Mouse (Mus musculus): Measurements from ENCODE around the gene Klhl3.

Klhl3 gene

GRCm38 (mm10) chr13:58066496-58067389 lies 46.6 kb downstream of the Klhl3 start:
- DNase-seq (ENCODE audit: low spot score): no peak

- no peak for DNase-seq (ENCODE audit: low spot score)
Measured at GRCm38 (mm10) chr13:58066081-58066495, 47.3 kb downstream of the Klhl3 start.

GRCm38 (mm10) chr13:58065316-58065715 lies 48.1 kb downstream of the Klhl3 start:
- DNase-seq (ENCODE audit: low spot score): no peak

DNA sequence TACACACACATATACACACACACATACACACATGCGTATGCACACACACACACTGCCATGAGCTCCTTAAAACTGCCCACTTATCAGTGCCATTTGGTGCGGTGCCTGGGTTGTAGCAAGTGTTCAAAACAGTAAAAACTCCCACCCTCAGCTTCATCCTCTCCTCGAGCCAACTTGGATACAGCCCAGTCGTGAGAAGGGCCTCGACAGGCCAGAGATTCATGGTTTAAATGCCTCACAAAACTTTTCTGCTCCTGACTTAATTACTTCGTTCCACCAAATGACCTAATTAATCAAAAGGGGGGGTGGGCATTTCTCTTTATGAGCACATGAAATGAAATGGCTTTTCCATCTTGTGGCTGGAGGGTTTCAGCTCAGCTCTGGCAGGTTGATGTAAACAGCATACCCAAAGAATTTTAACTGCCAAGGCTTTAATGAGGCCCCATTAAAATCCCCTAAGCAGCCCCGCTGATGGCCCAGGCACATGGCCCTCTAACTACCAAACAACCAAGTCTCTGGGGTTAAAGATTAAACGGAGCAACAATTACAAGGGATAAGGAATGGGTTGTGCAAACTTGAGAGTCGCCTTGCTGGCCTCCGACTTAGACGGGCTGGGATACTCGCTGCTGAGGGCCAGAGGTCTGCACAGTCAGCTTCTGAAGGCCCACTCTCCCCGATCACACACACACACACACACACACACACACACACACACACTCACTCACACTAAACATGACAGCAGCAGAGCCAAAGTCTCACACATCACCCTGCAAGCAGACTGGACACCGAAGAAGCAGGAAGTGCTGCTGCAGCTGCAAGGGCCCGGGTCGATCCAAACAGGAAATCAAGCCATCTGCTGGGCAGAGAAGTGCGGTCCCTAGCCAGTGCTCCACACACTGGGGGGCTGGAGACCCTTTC lies 55.2 kb downstream of the Klhl3 start:
- DNase-seq (ENCODE audit: low spot score): no peak

DNA sequence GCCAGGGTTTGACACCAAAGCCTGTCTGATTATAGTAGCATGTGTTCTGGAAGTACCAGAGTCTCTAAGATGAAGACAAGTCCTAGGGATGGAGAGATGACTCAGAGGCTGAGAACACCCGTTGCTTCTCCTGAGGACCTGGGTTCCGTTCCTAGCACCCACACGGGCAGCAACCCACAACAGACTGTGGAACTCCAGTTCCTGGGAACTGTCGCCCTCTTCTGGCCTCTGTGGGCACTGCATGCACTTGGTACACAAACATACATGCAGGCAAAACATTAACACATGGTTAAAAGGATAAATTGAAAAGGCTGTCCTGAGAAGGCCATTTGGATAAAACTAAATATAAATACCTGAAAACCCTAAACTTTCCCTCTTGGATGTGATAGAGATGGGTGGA lies 56.8 kb downstream of the Klhl3 start:
- no peak for DNase-seq (ENCODE audit: low spot score)

- no peak for DNase-seq (ENCODE audit: low spot score)
Measured at GRCm38 (mm10) chr13:58053628-58054027, 59.8 kb downstream of the Klhl3 start.

DNA sequence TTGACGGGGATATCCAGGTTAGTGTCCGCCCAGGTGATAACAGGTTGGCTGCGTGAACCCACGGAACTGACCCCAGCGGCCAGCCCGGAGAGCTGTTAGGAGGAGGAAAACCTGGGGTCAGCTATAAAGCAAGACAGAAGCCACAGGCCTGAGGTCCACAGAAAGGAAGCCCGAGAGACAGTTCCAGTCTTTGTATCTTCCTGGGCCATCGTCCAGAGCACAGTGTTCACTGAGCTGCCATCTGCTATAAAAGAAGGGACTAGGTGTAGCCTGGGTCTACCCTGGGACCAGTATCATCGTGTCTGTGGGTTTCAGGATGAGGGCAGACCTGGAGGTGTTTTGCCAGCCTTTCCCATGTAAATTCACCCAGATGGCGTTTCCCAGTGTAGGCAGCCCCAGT lies 61.7 kb downstream of the Klhl3 start:
- DNase-seq (ENCODE audit: low spot score): no peak

DNA sequence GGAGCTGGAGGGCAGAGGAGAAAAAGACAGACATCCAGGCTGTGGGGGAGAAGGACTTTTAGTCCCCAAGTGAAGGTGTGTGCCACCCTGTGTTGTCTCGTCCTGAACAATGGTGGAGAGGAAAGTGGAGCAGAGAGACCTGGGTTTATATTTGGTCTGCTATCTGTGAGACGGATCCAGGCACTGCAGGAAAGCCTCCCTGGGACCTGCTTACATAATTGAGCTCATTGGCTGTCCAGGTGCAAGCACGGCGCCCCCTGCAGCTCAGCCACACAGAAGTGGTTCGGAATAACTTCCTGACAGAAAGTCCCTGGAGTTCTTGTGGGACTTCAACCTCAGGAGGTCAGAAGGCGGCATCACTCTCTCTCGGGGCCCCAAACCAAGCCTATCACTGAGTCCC lies 62.1 kb downstream of the Klhl3 start:
- no peak for DNase-seq (ENCODE audit: low spot score)

DNA sequence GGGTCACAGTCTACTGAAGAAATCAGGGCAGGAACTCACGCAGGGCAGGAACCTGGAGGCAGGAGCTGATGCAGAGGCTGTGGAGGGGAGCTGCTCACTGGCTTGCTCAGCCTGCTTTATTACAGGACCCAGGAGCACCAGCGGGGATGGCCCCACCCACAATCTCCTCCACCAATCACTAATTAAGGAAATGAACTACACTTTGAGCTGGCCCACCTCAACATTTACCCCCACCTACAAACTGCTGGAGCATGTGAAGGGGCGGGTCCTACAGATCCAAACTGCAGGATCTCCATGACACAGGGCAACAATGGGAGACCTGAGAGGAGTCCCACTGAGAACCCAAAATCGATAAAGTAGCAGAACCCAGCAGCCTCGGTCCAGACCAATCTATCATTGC lies 64.3 kb downstream of the Klhl3 start:
- DNase-seq (ENCODE audit: low spot score): no peak

DNA sequence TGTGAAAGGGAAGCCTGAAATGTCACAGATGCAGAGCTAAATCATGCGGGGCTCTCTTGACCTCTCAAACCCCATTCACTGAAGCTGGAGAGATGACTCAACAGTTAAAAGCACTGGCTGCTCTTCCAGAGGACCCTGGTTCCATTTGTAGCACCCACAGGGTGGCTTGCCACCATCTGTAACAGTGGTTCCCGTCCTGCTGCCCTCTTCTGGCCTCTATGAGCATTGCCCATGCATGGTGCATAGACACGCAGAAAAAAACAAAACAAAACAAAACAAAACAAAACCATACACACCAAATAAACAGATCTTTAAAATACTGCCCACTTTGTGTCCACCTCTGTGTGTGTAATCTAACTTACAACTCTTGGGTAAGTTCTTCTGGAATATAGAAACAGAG lies 65.3 kb downstream of the Klhl3 start:
- no peak for DNase-seq (ENCODE audit: low spot score)

GRCm38 (mm10) chr13:58046178-58046577 lies 67.2 kb downstream of the Klhl3 start:
- no peak for DNase-seq (ENCODE audit: low spot score)

- DNase-seq (ENCODE audit: low spot score): no peak
Measured at GRCm38 (mm10) chr13:58045278-58045677, 68.1 kb downstream of the Klhl3 start.

DNA sequence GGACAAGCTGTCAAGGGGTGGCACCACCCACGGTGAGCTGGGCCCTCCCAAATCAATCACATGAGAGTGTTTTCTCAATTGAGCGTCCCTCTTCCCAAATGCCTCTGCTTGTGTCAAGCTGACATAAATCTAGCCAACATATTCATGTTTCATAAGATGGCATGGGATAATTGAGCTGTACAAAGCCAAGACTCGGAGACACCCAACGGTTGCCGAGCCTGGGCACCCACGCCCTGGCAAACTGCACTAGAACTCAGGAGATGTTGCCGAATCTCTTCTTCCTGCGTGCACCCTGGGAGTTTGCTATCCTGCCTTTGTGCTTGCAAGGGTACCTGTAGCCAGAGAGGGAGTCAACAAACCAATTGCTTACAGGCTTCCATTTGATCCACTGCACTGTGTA lies 70.1 kb downstream of the Klhl3 start:
- no peak for DNase-seq (ENCODE audit: low spot score)

DNA sequence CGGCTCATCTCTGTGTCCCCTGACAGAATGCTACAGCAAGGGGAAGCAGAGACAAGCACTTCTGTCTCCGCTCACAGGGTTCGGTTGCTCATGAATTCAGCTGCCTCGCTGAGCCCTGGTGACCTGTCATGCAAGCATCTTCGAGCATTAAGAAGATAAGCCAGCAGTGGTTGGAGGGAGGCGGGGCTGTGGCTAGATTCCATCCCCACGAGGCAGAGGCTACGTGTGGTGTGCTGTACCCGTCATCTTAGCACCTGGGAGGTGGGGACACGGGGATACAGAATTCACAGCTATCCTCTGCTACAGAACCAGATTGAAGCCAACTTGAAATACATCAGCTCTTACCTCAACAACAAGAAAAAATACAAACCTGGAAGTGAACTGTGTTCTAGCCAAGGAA lies 73.3 kb downstream of the Klhl3 start:
- DNase-seq (ENCODE audit: low spot score): no peak

DNA sequence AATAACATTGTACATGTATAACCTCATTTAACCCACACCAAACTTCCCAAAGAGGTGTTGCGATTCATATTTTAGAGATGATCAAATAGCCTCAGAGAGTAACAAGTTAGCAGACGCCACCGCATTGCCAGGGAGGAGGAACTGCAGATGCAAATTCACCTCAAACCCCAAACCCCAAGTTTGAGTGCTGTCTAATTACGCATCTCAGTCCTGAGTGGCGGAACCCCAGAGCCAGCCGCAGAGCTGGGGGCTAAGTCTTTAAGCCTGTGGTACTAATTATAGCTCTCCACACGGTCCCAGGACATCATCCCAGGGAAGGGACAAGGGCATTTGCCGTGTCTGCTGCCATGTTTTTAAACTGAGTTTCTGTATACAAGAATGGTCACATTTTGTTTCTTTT lies 75.9 kb downstream of the Klhl3 start:
- no peak for DNase-seq (ENCODE audit: low spot score)

GRCm38 (mm10) chr13:58035470-58036156 lies 77.8 kb downstream of the Klhl3 start:
- no peak for DNase-seq (ENCODE audit: low spot score)

DNA sequence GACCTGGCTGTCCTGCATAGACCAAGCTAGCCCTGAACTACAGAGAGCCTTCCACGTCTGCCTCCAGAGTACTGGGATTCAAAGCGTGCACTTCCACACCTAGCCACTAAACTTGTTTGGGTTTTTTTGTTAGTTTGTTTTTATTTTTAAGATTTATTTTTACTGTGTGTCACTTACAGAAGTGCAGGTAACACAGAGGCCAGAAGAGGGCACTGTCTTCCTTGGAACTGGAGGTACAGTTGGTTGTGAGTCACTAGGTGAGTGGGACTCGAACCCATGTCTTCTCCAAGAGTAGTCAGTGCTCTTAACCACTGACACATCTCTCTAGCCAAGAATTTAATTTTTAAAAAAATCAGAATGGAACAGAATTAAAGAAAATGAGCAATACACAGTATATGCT lies 78.4 kb downstream of the Klhl3 start:
- DNase-seq (ENCODE audit: low spot score): no peak

DNA sequence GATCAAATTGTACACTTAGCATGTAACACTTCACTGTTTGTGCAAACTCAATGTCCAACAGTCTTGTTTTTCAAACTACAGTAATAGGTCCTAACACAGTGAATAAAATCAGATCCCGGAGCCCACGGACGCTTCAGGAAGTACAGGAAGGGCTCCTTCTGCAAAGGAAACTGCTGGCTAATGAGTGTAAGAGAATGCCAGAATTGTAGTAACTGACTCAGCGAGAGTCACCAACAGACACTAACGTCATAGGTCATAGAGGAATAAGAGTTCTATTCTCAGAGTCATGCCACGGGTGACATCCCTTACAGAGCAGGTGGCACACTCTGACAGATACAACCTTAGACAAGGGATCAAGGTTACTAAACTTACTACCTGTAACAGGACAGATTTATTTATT lies 78.9 kb downstream of the Klhl3 start:
- no peak for DNase-seq (ENCODE audit: low spot score)

DNA sequence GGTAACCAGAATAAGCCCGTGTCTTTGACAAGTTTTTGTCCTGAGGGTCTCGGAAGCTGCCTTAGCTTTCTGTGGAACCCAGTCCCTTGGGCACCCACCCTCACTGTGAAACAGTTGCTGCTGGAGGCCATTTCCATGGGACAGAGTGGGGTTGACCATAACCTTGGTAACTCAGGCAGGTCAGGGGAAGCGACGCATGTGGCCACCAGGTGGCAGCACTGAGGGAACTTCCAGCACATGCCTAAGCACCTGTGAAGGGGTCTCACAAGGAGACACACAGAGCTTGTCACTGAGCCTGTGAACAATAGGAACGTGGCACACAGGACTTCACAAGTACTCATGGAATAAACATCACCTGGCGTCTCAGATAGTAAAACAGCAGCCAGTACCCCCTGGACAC lies 81.6 kb downstream of the Klhl3 start:
- DNase-seq (ENCODE audit: low spot score): no peak

GRCm38 (mm10) chr13:58027115-58027514 lies 86.3 kb downstream of the Klhl3 start:
- no peak for DNase-seq (ENCODE audit: low spot score)

- no peak for DNase-seq (ENCODE audit: low spot score)
Measured at GRCm38 (mm10) chr13:58025701-58026414, 87.5 kb downstream of the Klhl3 start.
